Mouse (Mus musculus) CH12.LX (cell line): Measurements from ENCODE around the gene Abca5. TPM values are rescaled to one million over a fixed set of nuclear protein-coding genes. Genes with fewer than 3 reads are reported as not detected.

Experiments used
- DNase-seq: peaks from one replicate; pipeline ENCODE4 v3.0.0-alpha.2; 2013; ENCODE audit errors: extremely low read depth
- H3K27ac ChIP-seq: 2 replicates; pipeline ENCODE4 v1.5.1; 2012; ENCODE audit warnings: low read depth, mild to moderate bottlenecking, control low read depth, moderate library complexity; ENCODE audit not compliant: insufficient read depth
- H3K27me3 ChIP-seq: replicated peaks from 2 replicates; pipeline ENCODE3; 2012; ENCODE audit warnings: inconsistent platforms
- H3K36me3 ChIP-seq, 2 experiments: replicated peaks in 1 of 2; 2 replicates each; pipeline versions ENCODE3 to v1.6.1; 2012; ENCODE audit warnings: inconsistent platforms in 1 of 2, low read length in 1 of 2, mild to moderate bottlenecking in 1 of 2, mixed read lengths in 1 of 2, moderate library complexity in 1 of 2; ENCODE audit not compliant: control insufficient read depth in 1 of 2, insufficient read depth in 1 of 2
- H3K4me1 ChIP-seq, 2 experiments: 2 replicates each; pipeline ENCODE4 v1.6.1; 2012; ENCODE audit warnings: inconsistent platforms in 1 of 2, moderate library complexity in 1 of 2; ENCODE audit not compliant: insufficient read depth in 2 of 2, control insufficient read depth in 1 of 2
- H3K4me2 ChIP-seq: 2 replicates; pipeline ENCODE4 v1.6.1; 2012; ENCODE audit warnings: low read depth, mild to moderate bottlenecking, control low read depth; ENCODE audit not compliant: poor library complexity, insufficient read depth, severe bottlenecking
- H3K4me3 ChIP-seq, 3 experiments: fragments of 150-350 bp in 1 of 3; sonication (generic) in 1 of 3; replicated peaks in 1 of 3; 2 replicates each; pipeline versions ENCODE3 to v1.5.1; 2011 to 2012; ENCODE audit warnings: low read depth in 2 of 3, low read length in 2 of 3, mild to moderate bottlenecking in 2 of 3, moderate library complexity in 2 of 3, control low read depth in 1 of 3, improper control_type of control experiment in 1 of 3, inconsistent platforms in 1 of 3, mixed read lengths in 1 of 3; ENCODE audit not compliant: poor library complexity in 1 of 3
- H3K79me2 ChIP-seq: replicated peaks from 2 replicates; pipeline ENCODE4 v1.6.1; 2012; ENCODE audit warnings: mild to moderate bottlenecking, moderate library complexity; ENCODE audit not compliant: control insufficient read depth, poor library complexity, insufficient read depth, severe bottlenecking; ENCODE audit errors: extremely low read depth
- H3K9ac ChIP-seq: 2 replicates; pipeline ENCODE4 v1.6.1; 2012; ENCODE audit warnings: low read depth, mild to moderate bottlenecking, control low read depth, moderate library complexity; ENCODE audit not compliant: insufficient read depth
- H3K9me3 ChIP-seq: replicated peaks from 2 replicates; pipeline ENCODE3; 2012; ENCODE audit warnings: low read length, inconsistent platforms, mixed read lengths
- CHD1 ChIP-seq: IDR thresholded peaks from 2 replicates; pipeline ENCODE4 v1.6.1; 2012; ENCODE audit warnings: low read depth, low read length, improper control_type of control experiment, inconsistent platforms
- CTCF ChIP-seq, 2 experiments: IDR thresholded peaks in 1 of 2; conservative IDR thresholded peaks in 1 of 2; 2 replicates each; pipeline ENCODE4 v1.5.1; 2011 to 2012; ENCODE audit warnings: low read depth in 2 of 2, low read length in 2 of 2, improper control_type of control experiment in 1 of 2, inconsistent platforms in 1 of 2, mild to moderate bottlenecking in 1 of 2, moderate library complexity in 1 of 2
- EP300 ChIP-seq: IDR thresholded peaks from 2 replicates; pipeline ENCODE4 v1.6.1; 2011; ENCODE audit warnings: low read length, improper control_type of control experiment
- KAT2A ChIP-seq: IDR thresholded peaks from 2 replicates; pipeline ENCODE4 v1.6.1; 2012; ENCODE audit warnings: low read length, improper control_type of control experiment, inconsistent platforms; ENCODE audit not compliant: insufficient replicate concordance
- MAZ ChIP-seq: IDR thresholded peaks from 2 replicates; pipeline ENCODE4 v1.6.1; 2012; ENCODE audit warnings: low read depth, mild to moderate bottlenecking, inconsistent platforms, low read length, improper control_type of control experiment, moderate library complexity
- NELFE ChIP-seq: IDR thresholded peaks from 2 replicates; pipeline ENCODE4 v1.6.1; 2011; ENCODE audit warnings: low read depth, low read length, improper control_type of control experiment
- RCOR1 ChIP-seq: conservative IDR thresholded peaks from 2 replicates; pipeline ENCODE4 v1.6.1; 2012; ENCODE audit warnings: low read depth, mild to moderate bottlenecking, inconsistent platforms, low read length, improper control_type of control experiment
- SIN3A ChIP-seq: IDR thresholded peaks from 2 replicates; pipeline ENCODE4 v1.6.1; 2012; ENCODE audit warnings: low read length, improper control_type of control experiment, inconsistent platforms
- SMC3 ChIP-seq: IDR thresholded peaks from 2 replicates; pipeline ENCODE4 v1.6.1; 2011; ENCODE audit warnings: low read depth, low read length, improper control_type of control experiment
- UBTF ChIP-seq: IDR thresholded peaks from 2 replicates; pipeline ENCODE4 v1.6.1; 2012; ENCODE audit warnings: low read depth, mild to moderate bottlenecking, inconsistent platforms, low read length, improper control_type of control experiment, moderate library complexity
- ZMIZ1 ChIP-seq: IDR thresholded peaks from 2 replicates; pipeline ENCODE4 v1.6.1; 2012; ENCODE audit warnings: low read depth, mild to moderate bottlenecking, inconsistent platforms, low read length, improper control_type of control experiment
- dilution Hi-C: fragments of 300-500 bp; cut with MboI; formaldehyde crosslinking; loops from 2 replicates; pipeline ENCODE4 v1.14.3; 2020; ENCODE audit warnings: low sequenced_read_pairs; ENCODE audit not compliant: extremely low pct_unique_long_range_greater_than_20kb, extremely low pct_ligation_motif_present
- in situ Hi-C: fragments of 300-500 bp; cut with MboI; formaldehyde crosslinking; loops from 3 replicates; pipeline ENCODE4 v1.14.3; 2019; ENCODE audit warnings: low sequenced_read_pairs, low pct_ligation_motif_present, low pct_unique_long_range_greater_than_20kb, mixed read lengths
- polyA plus RNA-seq: library from polyadenylated mRNA; unstranded; fragments of >175 nt; gene quantifications from 2 replicates; pipeline ENCODE4 v1.2.1, GENCODE M21; 2012; ENCODE audit warnings: low read depth; ENCODE audit not compliant: insufficient read length
- total RNA-seq, 2 experiments: library from RNA; depleted of rRNA; stranded (reverse); fragments of 300-350 nt in 1 of 2; fragments of >200 nt in 1 of 2; gene quantifications; 2 replicates each; pipeline ENCODE4 v1.2.3; 2012 to 2014

Abca5 gene
- total and polyA plus RNA-seq, 3 experiments: 5.0 to 6.2 (median 6.2) TPM

GRCm38 (mm10) chr11:110337289-110338245, at the start of gene Abca5 (continued):
- 0 out of 2 replicates have a peak, but pooled peaks have one; percentile 13 for TF ChIP-seq KAT2A

GRCm38 (mm10) chr11:110385487-110385886, 48.0 kb upstream of the Abca5 start:
- Histone ChIP-seq H3K27ac (no peak overlapping the region), H3K9me3 (peaks cover 4% of the 10 kb centered on the region), H3K9ac (no peak overlapping the region), H3K27me3 (no peaks in the 10 kb centered on the region), H3K4me1 (peaks cover 5 to 19% of the 10 kb centered on the region in 2 experiments; a peak in 3 of 4 replicates), H3K4me2 (no peak overlapping the region), H3K79me2 (no peaks in the 10 kb centered on the region), H3K4me3 (no peak overlapping the region), H3K36me3 (no peaks in the 10 kb centered on the region)
- in situ Hi-C loops (no loop called here), dilution Hi-C loops (no loop called here)
- no peak for DNase-seq
- no peak for TF ChIP-seq SMC3
- TF ChIP-seq CHD1: no peak
- no peak for TF ChIP-seq MAZ
- no peak for TF ChIP-seq ZMIZ1
- no peak for TF ChIP-seq SIN3A
- TF ChIP-seq UBTF: no peak
- no peak for TF ChIP-seq KAT2A
- no peak for TF ChIP-seq NELFE

- H3K36me3 ChIP-seq: no peaks in the 10 kb centered on the region
- no peaks in the 10 kb centered on the region for H3K79me2 ChIP-seq
- in situ Hi-C loops (no loop called here), dilution Hi-C loops (no loop called here)
- H3K4me2 ChIP-seq: no peak overlapping the region
- TF ChIP-seq EP300 (no peak), NELFE (no peak), CTCF (conservative IDR thresholded peaks at IDR 0.05 in 1 of 2, IDR thresholded peaks at IDR 0.05 in 1 of 2; ENCODE audit: low read depth in 2 of 2, low read length in 2 of 2) (no peak), RCOR1 (no peak), KAT2A (no peak)
- H3K27me3 ChIP-seq: no peaks in the 10 kb centered on the region
- peaks cover 8 to 35% of the 10 kb centered on the region in 2 experiments for H3K4me1 ChIP-seq
- H3K27ac ChIP-seq: no peak overlapping the region
- peaks cover 3% of the 10 kb centered on the region for H3K9me3 ChIP-seq
- H3K4me3 ChIP-seq: no peak overlapping the region
- DNase-seq: no peak
- H3K9ac ChIP-seq: no peak overlapping the region
Measured at GRCm38 (mm10) chr11:110380310-110380668, 42.8 kb upstream of the Abca5 start.
